Mouse (Mus musculus) kidney, adult 18-20 months (tissue): ENCODE measurements at regions not wholly inside any gene's neighbourhood (a gene's known extent, or its start where the extent isn't known, plus 50 kb on each side); places are given as distances from the start of the nearest gene placed in this dataset.

Experiments
- DNase-seq: peaks from one replicate; pipeline ENCODE4 v3.0.0; 2021

- no peak for DNase-seq
Measured at GRCm38 (mm10) chr3:145705317-145705716, 53.2 kb upstream of the Ddah1 start.

GRCm38 (mm10) chr3:145704054-145704453 lies 54.3 kb upstream of the Ccn1 start:
- no peak for DNase-seq

GRCm38 (mm10) chr3:145703411-145703924 lies 53.7 kb upstream of the Ccn1 start:
- peak; percentile 9 for DNase-seq

GRCm38 (mm10) chr3:145702739-145703138 lies 53.0 kb upstream of the Ccn1 start:
- no peak for DNase-seq

GRCm38 (mm10) chr3:145701945-145702344 lies 52.2 kb upstream of the Ccn1 start:
- no peak for DNase-seq
